Mouse (Mus musculus) heart, embryonic 14.5 days (tissue): Measurements from ENCODE around the gene Wdr75. TPM values are rescaled to one million over a fixed set of nuclear protein-coding genes. Genes with fewer than 3 reads are reported as not detected.
A peak's percentile ranks its signal among the peaks of the same experiment; 100 is the strongest.

Experiments
- ATAC-seq: fragments of 200-750 bp; cut with Nextera tagmentation; 2 replicates; pipeline ENCODE4 v1.8.0; 2017; ENCODE audit warnings: low read depth, moderate TSS enrichment; ENCODE audit not compliant: insufficient number of reproducible peaks, insufficient read depth, low FRiP score
- H3K27ac ChIP-seq, 2 experiments: fragments of 200-500 bp in 1 of 2; fragments of 300-500 bp in 1 of 2; sonication (generic) in 1 of 2; replicated peaks in 1 of 2; 2 replicates each; pipeline ENCODE4 v1.5.1; 2012 to 2014; ENCODE audit warnings: low read depth in 2 of 2, low read length in 2 of 2, control low read depth in 1 of 2, mild to moderate bottlenecking in 1 of 2, mixed read lengths in 1 of 2; ENCODE audit not compliant: control insufficient read depth in 1 of 2, insufficient read depth in 1 of 2
- H3K27me3 ChIP-seq: fragments of 300-500 bp; sonication (generic); 2 replicates; pipeline ENCODE4 v1.6.1; 2014; ENCODE audit warnings: mild to moderate bottlenecking, low read length, control low read depth; ENCODE audit not compliant: control insufficient read depth, insufficient read depth
- H3K36me3 ChIP-seq: fragments of 300-500 bp; sonication (generic); 2 replicates; pipeline ENCODE4 v1.6.1; 2014; ENCODE audit warnings: mild to moderate bottlenecking, control low read depth, low read length, mixed read lengths; ENCODE audit not compliant: control insufficient read depth, insufficient read depth
- H3K4me1 ChIP-seq, 2 experiments: fragments of 200-500 bp in 1 of 2; fragments of 300-500 bp in 1 of 2; sonication (generic) in 1 of 2; 2 replicates each; pipeline ENCODE4 v1.6.1; 2012 to 2014; ENCODE audit warnings: low read length in 2 of 2, control low read depth in 1 of 2, mixed read lengths in 1 of 2; ENCODE audit not compliant: control insufficient read depth in 2 of 2, insufficient read depth in 2 of 2
- H3K4me2 ChIP-seq: fragments of 300-500 bp; sonication (generic); 2 replicates; pipeline ENCODE4 v1.6.1; 2014; ENCODE audit warnings: mild to moderate bottlenecking, low read length
- H3K4me3 ChIP-seq, 2 experiments: fragments of 200-500 bp in 1 of 2; fragments of 300-500 bp in 1 of 2; sonication (generic) in 1 of 2; 2 replicates each; pipeline ENCODE4 v1.5.1; 2012 to 2014; ENCODE audit warnings: low read length in 2 of 2, mild to moderate bottlenecking in 2 of 2, control low read depth in 1 of 2, low read depth in 1 of 2, moderate library complexity in 1 of 2; ENCODE audit not compliant: control insufficient read depth in 1 of 2, insufficient read depth in 1 of 2
- H3K9ac ChIP-seq: fragments of 300-500 bp; sonication (generic); 2 replicates; pipeline ENCODE4 v1.6.1; 2014; ENCODE audit warnings: mild to moderate bottlenecking, low read length
- H3K9me3 ChIP-seq: fragments of 300-500 bp; sonication (generic); 2 replicates; pipeline ENCODE4 v1.6.1; 2016; ENCODE audit warnings: low read length, control low read depth; ENCODE audit not compliant: control insufficient read depth
- WGBS: fragments of 180-500 bp; shearing (Covaris S2); extraction: QIAGEN DNeasy Blood & Tissue Kit; methylation state at CpG from one replicate; pipeline ENCODE4 v1.1.7; 2014; 5-methylcytosine and 5-hydroxymethylcytosine counted together
- polyA plus RNA-seq: library from polyadenylated mRNA; unstranded; fragments of >200 nt; fragmentation: Nextera tagmentation; extraction: Ambion mirVana; gene quantifications from 2 replicates; pipeline ENCODE4 v1.2.1, GENCODE M21; 2014

The Wdr75 gene
- polyA plus RNA-seq: 33.2 and 44.0 TPM in 2 replicates

DNA sequence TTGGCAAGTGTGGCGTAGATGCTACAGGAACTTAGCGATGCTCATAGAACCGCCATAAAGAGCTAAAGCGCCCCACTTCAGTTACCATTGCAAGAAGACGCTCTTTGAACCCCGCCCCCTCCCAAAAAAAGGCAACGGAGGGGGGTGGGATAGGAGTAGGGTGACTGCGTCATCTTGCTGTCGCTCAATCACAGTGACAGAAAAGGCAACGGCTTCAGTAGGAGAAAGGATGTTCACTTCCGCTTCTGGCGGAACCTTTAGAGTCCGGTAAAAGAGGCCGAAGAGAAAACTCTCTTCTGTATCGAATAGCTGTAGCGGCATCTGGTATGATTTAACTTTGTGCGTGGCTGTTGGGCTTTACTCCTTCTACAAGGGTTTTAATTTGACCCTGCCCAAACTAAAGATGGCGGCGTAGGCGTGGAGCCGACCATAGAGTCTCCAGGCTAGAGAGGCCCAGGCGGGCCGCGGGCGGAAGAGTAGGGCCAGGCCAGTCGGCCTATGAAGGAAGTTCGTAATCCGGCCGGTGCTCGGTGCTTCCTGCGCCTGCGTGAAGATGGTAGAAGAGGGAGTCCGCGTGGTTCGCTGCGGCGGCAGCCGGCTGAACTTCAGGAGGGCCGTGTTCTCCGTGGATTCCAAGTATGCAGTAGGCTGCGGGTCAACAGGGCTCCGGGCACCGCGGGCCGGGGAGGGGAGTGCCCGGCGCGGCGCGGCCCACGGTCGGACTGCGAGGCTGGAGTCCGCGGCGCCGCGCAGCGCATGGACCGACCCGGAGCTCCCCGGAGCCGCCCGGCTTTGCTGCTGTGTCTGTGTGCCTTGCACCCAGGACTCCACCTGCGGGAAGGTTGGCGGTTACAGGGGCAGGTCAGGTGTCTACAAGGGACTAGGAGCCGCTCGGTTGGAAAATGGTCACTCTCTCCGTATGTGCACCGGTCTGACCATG lies at the start of gene Wdr75:
Gene Wdr75, plus strand, starts transcription at position 198 of the 940 bp plus-strand sequence.
- WGBS: under 1% methylated on average over 70 of the region's 70 CpGs
- Histone ChIP-seq H3K4me2 (peak within 1 kb of the TSS; percentile 83), H3K4me3 (peak within 1 kb of the TSS; percentile 92 to 93), H3K36me3 (peaks cover 15% of the 10 kb centered on the region), H3K9ac (peak within 1 kb of the TSS; percentile 94), H3K27me3 (no peaks in the 10 kb centered on the region), H3K27ac (peak within 1 kb of the TSS; percentile 97), H3K4me1 (peaks cover 0 to 8% of the 10 kb centered on the region in 2 experiments; a peak in 2 of 4 replicates), H3K9me3 (no peaks in the 10 kb centered on the region)
- ATAC-seq: peak; percentile 99

DNA sequence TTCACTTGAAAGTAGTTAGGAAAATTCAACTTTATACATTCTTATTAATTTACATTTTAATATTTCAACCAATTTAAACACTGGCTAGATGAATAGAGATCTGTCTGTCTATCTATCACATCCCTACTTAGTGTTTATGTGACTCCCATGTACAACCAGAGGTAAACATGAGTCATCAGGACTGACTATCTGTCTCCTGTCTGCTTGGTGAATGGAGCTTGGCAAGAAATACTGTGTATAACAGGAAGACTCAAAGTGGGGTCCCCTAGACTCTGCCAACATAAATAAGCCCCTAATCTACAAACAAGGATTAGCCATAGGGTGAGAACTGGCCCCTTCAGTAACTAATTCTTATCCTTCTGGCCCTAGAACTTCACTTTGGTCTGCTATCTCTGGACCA lies 39.1 kb upstream of the Wdr75 start:
- Histone ChIP-seq H3K4me2 (no peak overlapping the region), H3K36me3 (no peaks in the 10 kb centered on the region), H3K27me3 (no peaks in the 10 kb centered on the region), H3K9me3 (no peaks in the 10 kb centered on the region), H3K4me1 (0 out of 4 replicates have a peak, but pooled peaks cover 0 to 4% of the 10 kb centered on the region in 2 experiments), H3K4me3 (no peak overlapping the region), H3K9ac (no peak overlapping the region), H3K27ac (peak overlapping the region; percentile 39 to 55; a peak in 3 of 4 replicates)
- peak; percentile 59 for ATAC-seq

DNA sequence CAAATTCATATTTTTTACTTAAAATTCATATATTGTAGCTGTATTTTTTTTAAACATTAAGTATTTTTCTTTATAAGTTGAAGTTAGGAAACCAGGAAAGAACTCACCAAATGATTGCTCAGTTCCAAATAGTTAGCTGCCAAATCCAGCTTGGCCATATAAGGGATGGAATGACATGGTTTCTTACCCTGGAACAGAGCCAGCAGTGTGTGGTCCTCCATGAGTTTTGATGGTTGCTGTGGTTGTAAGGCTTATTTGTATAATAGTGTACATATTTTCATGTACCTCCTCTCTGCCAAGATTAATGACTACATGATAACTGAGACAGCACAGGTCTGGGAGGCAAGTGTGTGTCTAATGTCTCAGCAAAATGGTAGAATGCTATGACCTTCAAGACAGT lies 38.3 kb upstream of the Wdr75 start:
- no peak overlapping the region for H3K4me3 ChIP-seq
- no peaks in the 10 kb centered on the region for H3K9me3 ChIP-seq
- no peak for ATAC-seq
- 0 out of 4 replicates have a peak, but pooled peaks cover 0 to 4% of the 10 kb centered on the region in 2 experiments for H3K4me1 ChIP-seq
- H3K27ac ChIP-seq: no peak overlapping the region
- no peaks in the 10 kb centered on the region for H3K36me3 ChIP-seq
- H3K4me2 ChIP-seq: no peak overlapping the region
- H3K27me3 ChIP-seq: no peaks in the 10 kb centered on the region
- no peak overlapping the region for H3K9ac ChIP-seq

DNA sequence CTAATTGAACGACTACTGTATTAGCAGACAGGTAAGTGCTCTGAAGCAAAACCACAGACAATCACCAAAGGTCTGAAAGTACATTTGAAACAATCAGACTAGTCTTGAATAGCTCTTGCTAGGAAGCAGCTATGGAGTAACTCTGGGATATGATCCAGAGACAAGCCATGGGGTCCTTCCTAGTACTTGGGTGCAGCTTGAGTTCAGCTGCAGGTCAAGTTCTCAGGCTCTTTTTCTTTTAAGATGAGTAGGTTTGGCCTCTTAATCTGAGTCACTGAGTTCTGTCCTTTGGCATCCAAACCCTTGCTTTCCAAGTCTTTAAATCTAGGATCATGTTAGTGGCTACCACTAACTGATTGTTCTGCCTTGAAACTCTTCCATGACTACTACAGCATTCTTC lies 37.0 kb upstream of the Wdr75 start:
- H3K4me2 ChIP-seq: no peak overlapping the region
- 0 out of 4 replicates have a peak, but pooled peaks cover 0 to 4% of the 10 kb centered on the region in 2 experiments for H3K4me1 ChIP-seq
- 89% methylated on average over 1 of the region's 1 CpGs for WGBS
- no peaks in the 10 kb centered on the region for H3K27me3 ChIP-seq
- H3K36me3 ChIP-seq: no peaks in the 10 kb centered on the region
- no peak overlapping the region for H3K27ac ChIP-seq
- ATAC-seq: no peak
- H3K9me3 ChIP-seq: no peaks in the 10 kb centered on the region
- no peak overlapping the region for H3K4me3 ChIP-seq
- no peak overlapping the region for H3K9ac ChIP-seq

DNA sequence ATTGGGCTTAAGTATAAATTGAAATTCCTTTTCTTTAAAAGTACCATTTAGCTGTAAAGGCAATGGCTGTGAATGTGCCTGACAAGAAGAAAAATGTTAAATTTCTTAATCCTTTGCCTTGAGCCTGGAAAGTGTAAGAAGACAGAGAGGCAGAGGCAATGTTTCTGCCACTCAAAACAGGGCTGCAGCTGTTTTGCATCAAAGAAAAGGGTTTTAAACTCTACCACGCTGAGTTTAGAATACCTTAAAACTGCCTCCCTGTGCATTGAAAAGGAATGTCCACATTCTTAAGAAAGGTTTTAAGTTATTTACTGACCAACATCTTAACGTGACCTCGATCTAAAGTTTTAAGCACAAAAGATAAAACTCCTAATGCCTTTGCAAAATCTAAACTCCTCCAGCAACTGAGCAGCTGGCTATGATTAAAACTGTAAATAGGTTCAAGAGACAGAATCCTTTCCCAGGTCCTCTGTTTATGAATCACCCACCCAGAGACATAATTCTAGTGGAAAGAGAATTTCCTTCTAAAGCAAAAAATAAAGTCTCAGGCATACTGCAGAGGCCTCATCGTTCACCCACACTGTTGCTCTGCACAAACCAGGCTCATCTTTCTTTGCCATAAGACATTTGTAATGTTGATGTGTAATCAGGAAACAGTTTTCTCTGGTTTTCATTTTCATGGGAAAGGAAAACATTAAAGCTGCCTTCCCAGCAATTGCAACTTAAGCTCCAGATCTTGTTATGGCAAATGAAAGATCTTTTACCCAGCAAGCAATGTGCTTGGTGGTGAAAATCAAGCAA lies 34.1 kb upstream of the Wdr75 start:
- Histone ChIP-seq H3K4me3 (no peak overlapping the region), H3K27ac (peak overlapping the region; percentile 12 to 25; a peak in 3 of 4 replicates), H3K27me3 (no peaks in the 10 kb centered on the region), H3K4me2 (no peak overlapping the region), H3K9me3 (no peaks in the 10 kb centered on the region), H3K9ac (no peak overlapping the region), H3K4me1 (0 out of 4 replicates have a peak, but pooled peaks cover 0 to 4% of the 10 kb centered on the region in 2 experiments), H3K36me3 (no peaks in the 10 kb centered on the region)
- WGBS: 43% methylated on average over 4 of the region's 4 CpGs
- no peak for ATAC-seq

DNA sequence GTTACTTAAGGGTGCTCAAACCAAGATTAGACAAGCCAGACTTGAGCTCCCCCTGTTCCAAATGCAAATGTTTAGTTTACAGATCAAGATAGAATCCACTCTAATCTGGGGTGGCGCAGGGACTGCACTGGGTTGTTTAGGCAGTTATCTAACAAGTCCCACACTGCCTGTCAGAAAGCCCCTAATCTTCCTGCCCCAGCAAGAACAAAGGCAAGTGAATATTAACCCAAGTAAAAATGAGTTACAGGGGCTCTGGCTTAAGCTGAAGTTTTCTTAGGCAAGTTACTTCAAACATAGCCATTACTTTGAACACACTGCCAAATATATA lies 33.5 kb upstream of the Wdr75 start:
- no peaks in the 10 kb centered on the region for H3K27me3 ChIP-seq
- H3K4me3 ChIP-seq: no peak overlapping the region
- H3K27ac ChIP-seq: peak overlapping the region; percentile 12 to 25; a peak in 3 of 4 replicates
- H3K36me3 ChIP-seq: no peaks in the 10 kb centered on the region
- H3K9me3 ChIP-seq: no peaks in the 10 kb centered on the region
- no peak overlapping the region for H3K4me2 ChIP-seq
- WGBS: 54% methylated on average over 1 of the region's 1 CpGs
- no peak overlapping the region for H3K9ac ChIP-seq
- no peak for ATAC-seq
- H3K4me1 ChIP-seq: no peaks in the 10 kb centered on the region

DNA sequence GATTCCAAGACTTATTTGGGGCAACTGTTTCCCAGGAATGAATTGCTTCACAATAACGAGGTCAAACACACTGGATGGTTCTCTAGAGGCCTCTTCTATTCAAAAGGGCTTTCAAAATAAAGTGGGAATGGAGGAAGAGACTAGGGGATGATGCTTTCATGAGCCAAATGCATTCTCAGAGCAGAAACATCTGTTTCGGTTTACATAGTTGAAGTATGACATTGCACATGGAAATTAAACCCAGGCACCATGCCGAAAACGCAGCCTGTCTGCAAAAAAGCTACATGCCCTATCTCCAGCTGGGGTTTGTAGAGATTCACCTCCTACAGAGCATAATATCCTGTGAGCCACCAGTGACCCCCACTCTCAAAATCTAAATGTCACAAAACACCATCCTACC lies 29.3 kb upstream of the Wdr75 start:
- Histone ChIP-seq H3K27me3 (no peaks in the 10 kb centered on the region), H3K9me3 (no peaks in the 10 kb centered on the region), H3K4me3 (no peak overlapping the region), H3K27ac (peak overlapping the region; percentile 44 to 68; a peak in 2 of 4 replicates), H3K36me3 (no peaks in the 10 kb centered on the region), H3K4me2 (no peak overlapping the region), H3K4me1 (no peaks in the 10 kb centered on the region), H3K9ac (no peak overlapping the region)
- ATAC-seq: no peak
- WGBS: 56% methylated on average over 4 of the region's 4 CpGs
